Mouse (Mus musculus) ES-E14 (cell line): ENCODE measurements around the gene Zfp143. TPM values are rescaled to one million over a fixed set of nuclear protein-coding genes. Genes with fewer than 3 reads are reported as not detected.
A peak's percentile ranks its signal among the peaks of the same experiment; 100 is the strongest.

ENCODE experiments used
- DNase-seq: peaks from one replicate; pipeline ENCODE4 v3.0.0-alpha.2; 2013; ENCODE audit warnings: low read depth, low spot score
- H3K27ac ChIP-seq: 2 replicates; pipeline ENCODE4 v1.5.1; 2012; ENCODE audit warnings: low read depth, mild to moderate bottlenecking, low read length, moderate library complexity, mixed read lengths; ENCODE audit not compliant: poor library complexity, insufficient read depth, severe bottlenecking
- H3K36me3 ChIP-seq: 2 replicates; pipeline ENCODE4 v1.6.1; 2012; ENCODE audit warnings: mild to moderate bottlenecking, low read length, moderate library complexity, mixed read lengths; ENCODE audit not compliant: control insufficient read depth, poor library complexity, insufficient read depth, severe bottlenecking
- H3K4me1 ChIP-seq, 2 experiments: fragments of 150-350 bp in 1 of 2; sonication (generic) in 1 of 2; 2 replicates each; pipeline ENCODE4 v1.6.1; 2012; ENCODE audit warnings: low read length in 2 of 2, mild to moderate bottlenecking in 1 of 2, mixed read lengths in 1 of 2; ENCODE audit not compliant: control insufficient read depth in 2 of 2, insufficient read depth in 2 of 2, poor library complexity in 1 of 2
- H3K4me3 ChIP-seq, 2 experiments: fragments of 150-350 bp in 1 of 2; sonication (generic) in 1 of 2; 2 replicates each; pipeline ENCODE4 v1.5.1; 2012; ENCODE audit warnings: low read length in 2 of 2, low read depth in 1 of 2, mild to moderate bottlenecking in 1 of 2, mixed read lengths in 1 of 2; ENCODE audit not compliant: insufficient read depth in 1 of 2, poor library complexity in 1 of 2, severe bottlenecking in 1 of 2
- H3K9ac ChIP-seq: 2 replicates; pipeline ENCODE4 v1.6.1; 2012; ENCODE audit warnings: low read depth, mild to moderate bottlenecking, low read length, mixed read lengths; ENCODE audit not compliant: poor library complexity, insufficient read depth, severe bottlenecking
- H3K9me3 ChIP-seq: fragments of 150-350 bp; sonication (generic); 2 replicates; pipeline ENCODE4 v1.6.1; 2012; ENCODE audit warnings: low read depth, mild to moderate bottlenecking, low read length; ENCODE audit not compliant: control insufficient read depth, insufficient read depth
- CHD2 ChIP-seq: IDR thresholded peaks from 2 replicates; pipeline ENCODE4 v1.6.1; 2014; ENCODE audit warnings: mild to moderate bottlenecking, low read depth, low read length, inconsistent platforms
- HCFC1 ChIP-seq: IDR thresholded peaks from 2 replicates; pipeline ENCODE4 v1.6.1; 2012; ENCODE audit warnings: low read length, inconsistent platforms, borderline replicate concordance; ENCODE audit not compliant: insufficient read depth
- MAFK ChIP-seq: IDR thresholded peaks from 2 replicates; pipeline ENCODE4 v1.6.1; 2014; ENCODE audit warnings: mild to moderate bottlenecking, low read depth, low read length, inconsistent platforms; ENCODE audit not compliant: insufficient read depth
- ZC3H11A ChIP-seq: IDR thresholded peaks from 2 replicates; pipeline ENCODE4 v1.6.1; 2012; ENCODE audit warnings: low read depth, mild to moderate bottlenecking, inconsistent platforms, low read length, borderline replicate concordance
- ZNF384 ChIP-seq: IDR thresholded peaks from 2 replicates; pipeline ENCODE4 v1.6.1; 2012; ENCODE audit warnings: low read depth, low read length, inconsistent platforms
- in situ Hi-C, 2 experiments: fragments of 600-800 bp; cut with MboI; formaldehyde crosslinking; loops; one replicate each; pipeline ENCODE4 v1.15.1; 2025; ENCODE audit warnings: low sequenced_read_pairs in 2 of 2, inconsistent platforms in 1 of 2; ENCODE audit not compliant: unreplicated experiment in 2 of 2
- total RNA-seq: library from RNA; depleted of rRNA; stranded (reverse); fragments of 300-350 nt; gene quantifications from 2 replicates; pipeline ENCODE4 v1.2.3, GENCODE M21; 2012

Zfp143 gene
- total RNA-seq, 1 experiment: 23.1 TPM

- Histone ChIP-seq H3K36me3 (no peaks in the 10 kb centered on the region), H3K9me3 (no peaks in the 10 kb centered on the region), H3K4me1 (peaks cover 1 to 11% of the 10 kb centered on the region in 2 experiments; a peak in 2 of 4 replicates), H3K9ac (no peak overlapping the region), H3K4me3 (no peak overlapping the region), H3K27ac (peak overlapping the region; percentile 93; the same call in 1 of the 2 replicates)
- in situ Hi-C loops: no loop called here
- TF ChIP-seq ZNF384 (peak; percentile 85), HCFC1 (no peak), MAFK (peak; percentile 50; the same call in 1 of the 2 replicates)
- DNase-seq: peak; percentile 69
These were observed 55.8 kb downstream of the Zfp143 start for GRCm38 (mm10) chr7:110116731-110117291.

GRCm38 (mm10) chr7:110118448-110118847, 57.4 kb downstream of the Zfp143 start:
- H3K9ac ChIP-seq: no peak overlapping the region
- H3K36me3 ChIP-seq: no peaks in the 10 kb centered on the region
- H3K9me3 ChIP-seq: no peaks in the 10 kb centered on the region
- peak overlapping the region; percentile 49; the same call in 1 of the 2 replicates for H3K27ac ChIP-seq
- no peak overlapping the region for H3K4me3 ChIP-seq
- no peak for DNase-seq
- TF ChIP-seq ZC3H11A: no peak
- TF ChIP-seq MAFK: no peak
- TF ChIP-seq HCFC1: no peak
- TF ChIP-seq CHD2: no peak
- no peak for TF ChIP-seq ZNF384
- in situ Hi-C loops: no loop called here
- peaks cover 1 to 11% of the 10 kb centered on the region in 2 experiments; a peak in 2 of 4 replicates for H3K4me1 ChIP-seq

- Histone ChIP-seq H3K9me3 (no peaks in the 10 kb centered on the region), H3K36me3 (no peaks in the 10 kb centered on the region), H3K9ac (no peak overlapping the region), H3K27ac (no peak overlapping the region), H3K4me1 (peaks cover 1 to 11% of the 10 kb centered on the region in 2 experiments; a peak in 2 of 4 replicates), H3K4me3 (no peak overlapping the region)
- in situ Hi-C loops: no loop called here
- DNase-seq: no peak
- TF ChIP-seq ZC3H11A (no peak), ZNF384 (no peak), MAFK (no peak), HCFC1 (no peak), CHD2 (no peak)
These were observed 59.3 kb downstream of the Zfp143 start for GRCm38 (mm10) chr7:110120157-110120784.

GRCm38 (mm10) chr7:110121162-110121515, 60.1 kb downstream of the Zfp143 start:
- peak overlapping the region; percentile 79 to 100 for H3K4me3 ChIP-seq
- peaks cover 1 to 10% of the 10 kb centered on the region in 2 experiments; a peak in 2 of 4 replicates for H3K4me1 ChIP-seq
- TF ChIP-seq HCFC1: no peak
- no peak for TF ChIP-seq ZC3H11A
- peak; percentile 67 for TF ChIP-seq ZNF384
- no peaks in the 10 kb centered on the region for H3K9me3 ChIP-seq
- peak overlapping the region; percentile 71 for H3K9ac ChIP-seq
- H3K36me3 ChIP-seq: no peaks in the 10 kb centered on the region
- H3K27ac ChIP-seq: peak overlapping the region; percentile 74; the same call in 1 of the 2 replicates
- DNase-seq: no peak
- in situ Hi-C loops: no loop called here
